In the genomic region with DNA sequence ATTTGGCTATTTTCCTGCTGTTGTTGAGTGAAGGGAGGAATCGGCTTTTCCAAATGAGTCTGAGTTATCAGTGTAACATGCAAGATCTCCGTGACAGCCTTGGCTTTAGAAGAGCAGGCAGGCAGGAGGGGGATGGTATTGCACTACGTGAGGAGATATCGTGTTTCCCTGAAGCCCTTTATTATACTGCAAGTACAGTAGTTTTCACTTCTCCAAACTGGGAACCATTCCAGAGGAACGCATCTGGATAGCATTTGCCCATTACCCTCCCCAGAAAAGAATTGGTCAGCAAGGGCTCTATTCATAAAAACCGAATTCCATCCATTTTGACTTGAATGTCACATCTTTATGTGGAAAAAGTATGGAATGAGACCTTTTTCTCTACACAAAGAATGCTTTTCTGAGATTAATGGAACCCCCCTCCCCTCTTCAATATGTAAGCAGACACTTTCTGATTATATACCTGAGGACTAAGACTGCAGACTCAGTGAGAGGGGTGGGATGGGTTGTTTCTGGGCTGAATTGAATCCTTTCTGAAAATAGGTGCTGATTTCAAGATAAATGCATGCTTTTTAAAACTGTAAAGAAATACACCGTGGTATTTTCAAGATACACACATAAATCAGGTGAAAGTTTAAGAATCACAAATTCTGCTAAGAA, we compare ENCODE assay signal across 12 mouse cellular contexts.
DNase-seq lines count a peak whose midpoint lies in the region; ATAC-seq lines count a peak whose summit lies in the region.
"Had no signal": no experiment of that assay in that cellular context is flagged by ENCODE, and none has a peak within 500 bp of the region (broad histone marks: within the 10 kb centered on the region; RNA-seq: fewer than 3 reads in every experiment).

No protein-coding gene starts in this region.

- intact Hi-C loops in heart, postnatal 25 days (cut with DNase I) = no loop called here

- no peak; the same call in 1 of the 2 replicates for ATAC-seq in heart, embryonic 15.5 days (replicated peaks; ENCODE audit: insufficient number of reproducible peaks, insufficient read depth, low FRiP score, low read depth)
- ATAC-seq in lung, embryonic 16.5 days (ENCODE audit: low read depth) = no peak; the same call in 1 of the 2 replicates
- ATAC-seq in embryonic facial prominence, embryonic 12.5 days (ENCODE audit: insufficient number of reproducible peaks, insufficient read depth, low FRiP score, low TSS enrichment) = peak; percentile 93

- no peak overlapping the region for H3K4me3 ChIP-seq in heart, embryonic 15.5 days
- no peak overlapping the region for H3K4me3 ChIP-seq in lung, embryonic 16.5 days (ENCODE audit: low read length)
- H3K4me3 ChIP-seq in embryonic facial prominence, embryonic 12.5 days = no peak overlapping the region

- no peak overlapping the region for H3K9ac ChIP-seq in heart, embryonic 15.5 days
- H3K9ac ChIP-seq in lung, embryonic 16.5 days (ENCODE audit: low read length) = no peak overlapping the region
- H3K9ac ChIP-seq in embryonic facial prominence, embryonic 12.5 days = no peak overlapping the region

- no peak for DNase-seq in heart, postnatal 25 days (ENCODE audit: low spot score)
- DNase-seq in lung, postnatal 14 days = no peak
- peak; percentile 21 for DNase-seq in retina, postnatal 1 day
- DNase-seq in testis, postnatal 14 days (ENCODE audit: low spot score) = no peak
- DNase-seq in frontal cortex, postnatal 10 days (ENCODE audit: low spot score in 2 of 2) = no peak
- DNase-seq: kidney, adult 8-10 months; lung, postnatal 10 days; right cerebral cortex, postnatal 14 days; thymus, adult 18-20 months had no signal

- no peaks in the 10 kb centered on the region for H3K9me3 ChIP-seq in heart, embryonic 15.5 days (replicated peaks)
- H3K9me3 ChIP-seq in lung, embryonic 16.5 days (ENCODE audit: control insufficient read depth, low read length) = no peaks in the 10 kb centered on the region
- no peaks in the 10 kb centered on the region for H3K9me3 ChIP-seq in embryonic facial prominence, embryonic 12.5 days

- 44% methylated on average over 7 of the region's 7 CpGs for WGBS in heart, embryonic 15.5 days
- 47% methylated on average over 7 of the region's 7 CpGs for WGBS in lung, embryonic 16.5 days
- WGBS in embryonic facial prominence, embryonic 12.5 days = 22% methylated on average over 7 of the region's 7 CpGs

- H3K4me1 ChIP-seq in heart, embryonic 15.5 days (replicated peaks) = no peaks in the 10 kb centered on the region
- peaks cover 2% of the 10 kb centered on the region for H3K4me1 ChIP-seq in lung, embryonic 16.5 days (replicated peaks; ENCODE audit: control insufficient read depth, insufficient read depth, low read length)
- H3K4me1 ChIP-seq in embryonic facial prominence, embryonic 12.5 days = no peaks in the 10 kb centered on the region

- H3K36me3 ChIP-seq in heart, embryonic 15.5 days = no peaks in the 10 kb centered on the region
- H3K36me3 ChIP-seq in lung, embryonic 16.5 days (ENCODE audit: control insufficient read depth, insufficient read depth, low read length) = no peaks in the 10 kb centered on the region
- no peaks in the 10 kb centered on the region for H3K36me3 ChIP-seq in embryonic facial prominence, embryonic 12.5 days

- H3K4me2 ChIP-seq in heart, embryonic 15.5 days = peak overlapping the region; percentile 9; the same call in 1 of the 2 replicates
- 0 out of 2 replicates have a peak overlapping the region, but pooled peaks have one; percentile 14 for H3K4me2 ChIP-seq in lung, embryonic 16.5 days (ENCODE audit: low read depth, low read length)
- H3K4me2 ChIP-seq in embryonic facial prominence, embryonic 12.5 days (replicated peaks) = 0 out of 2 replicates have a peak overlapping the region, but pooled peaks have one; percentile 21

- H3K27ac ChIP-seq in heart, embryonic 15.5 days = no peak overlapping the region
- no peak overlapping the region for H3K27ac ChIP-seq in lung, embryonic 16.5 days (ENCODE audit: low read length)
- peak overlapping the region; percentile 77 for H3K27ac ChIP-seq in embryonic facial prominence, embryonic 12.5 days

- H3K27me3 ChIP-seq in heart, embryonic 15.5 days = no peaks in the 10 kb centered on the region
- no peaks in the 10 kb centered on the region for H3K27me3 ChIP-seq in lung, embryonic 16.5 days (ENCODE audit: control insufficient read depth, insufficient read depth, low read depth, low read length)
- no peaks in the 10 kb centered on the region for H3K27me3 ChIP-seq in embryonic facial prominence, embryonic 12.5 days
